Mouse (Mus musculus): Measurements from ENCODE around the gene Pxn.
A peak's percentile ranks its signal among the peaks of the same experiment; 100 is the strongest.

DNA sequence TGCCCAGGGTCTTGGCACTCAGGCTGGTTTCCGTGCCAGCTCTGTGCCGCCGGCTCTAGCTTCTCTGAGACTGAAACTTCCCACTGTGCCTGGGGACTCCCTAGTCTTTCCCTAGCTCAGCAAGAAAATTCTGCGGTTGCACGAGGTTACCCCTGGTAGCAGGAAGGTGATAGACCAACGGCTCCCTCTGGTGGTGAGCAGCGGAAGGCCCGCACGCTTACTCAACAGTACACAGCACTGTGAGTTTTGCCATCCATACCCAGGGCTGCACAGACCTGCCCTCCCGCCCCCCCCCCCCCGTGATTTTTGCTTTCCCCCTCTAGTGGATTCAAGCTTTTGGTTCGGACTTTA, 32.2 kb downstream of the Pxn start:
- TF ChIP-seq CTCF (IDR thresholded peaks at IDR 0.05; ENCODE audit: control insufficient read depth, insufficient read depth, insufficient read length) (peak; percentile 88), MAX (IDR thresholded peaks at IDR 0.05) (peak; percentile 76), USF1 (IDR thresholded peaks at IDR 0.05; ENCODE audit: low read depth) (no peak), CEBPB (IDR thresholded peaks at IDR 0.05; ENCODE audit: low read depth) (no peak), MYOD1 (IDR thresholded peaks at IDR 0.05; ENCODE audit: control insufficient read depth, insufficient read length, low read depth) (no peak), MYOG (IDR thresholded peaks at IDR 0.05; ENCODE audit: control insufficient read depth, extremely low read depth, insufficient read length) (no peak), FOSL1 (IDR thresholded peaks at IDR 0.05; ENCODE audit: insufficient read depth, low read length, poor library complexity, severe bottlenecking) (no peak)
